Mouse (Mus musculus) activated CD4-positive, CD25-positive, alpha-beta regulatory T cell, adult 4 months (primary cell): ENCODE data around the gene Ube2g1. TPM values are rescaled to one million over a fixed set of nuclear protein-coding genes. Genes with fewer than 3 reads are reported as not detected.
A peak's percentile ranks its signal among the peaks of the same experiment; 100 is the strongest.
"Not testable (repeated sequence)": the region's sequence is repeated elsewhere in the genome, so short reads cannot be mapped to it uniquely, and the experiment has no call there.

Source experiments
- ATAC-seq: one replicate; pipeline ENCODE4 v1.8.0; 2017
- polyA plus RNA-seq, 2 experiments: library from polyadenylated mRNA; unstranded; fragments of 100-300 nt; shearing (Covaris generic); gene quantifications; one replicate each; pipeline ENCODE4 v1.2.1; 2017

The Ube2g1 gene
- polyA plus RNA-seq, 2 experiments from 2014 or later, result 49.6 to 52.2 TPM

- ATAC-seq, result no peak
Measured at GRCm38 (mm10) chr11:72607469-72608070, 487 bp downstream of the Ube2g1 start.

- ATAC-seq, result peak; percentile 65
Measured at GRCm38 (mm10) chr11:72608071-72608679, 1.1 kb downstream of the Ube2g1 start.

GRCm38 (mm10) chr11:72609242-72609641, 2.2 kb downstream of the Ube2g1 start:
- ATAC-seq, result no peak

- ATAC-seq, result not testable (repeated sequence)
Measured at GRCm38 (mm10) chr11:72614336-72614735, 7.3 kb downstream of the Ube2g1 start.

- ATAC-seq, result no peak
Measured at GRCm38 (mm10) chr11:72615931-72616330, 8.8 kb downstream of the Ube2g1 start.

- no peak for ATAC-seq
Measured at GRCm38 (mm10) chr11:72618476-72618875, 11.4 kb downstream of the Ube2g1 start.

- ATAC-seq, result no peak
Measured at GRCm38 (mm10) chr11:72642730-72643129, 35.6 kb downstream of the Ube2g1 start.

GRCm38 (mm10) chr11:72645386-72645785, 38.3 kb downstream of the Ube2g1 start:
- no peak for ATAC-seq

- no peak for ATAC-seq
Measured at GRCm38 (mm10) chr11:72650347-72650746, 43.3 kb downstream of the Ube2g1 start.

GRCm38 (mm10) chr11:72659918-72660317, 52.8 kb downstream of the Ube2g1 start:
- ATAC-seq, result no peak

GRCm38 (mm10) chr11:72660359-72660758, 53.3 kb downstream of the Ube2g1 start:
- no peak for ATAC-seq

GRCm38 (mm10) chr11:72664641-72665040, 57.6 kb downstream of the Ube2g1 start:
- no peak for ATAC-seq

- no peak for ATAC-seq
Measured at GRCm38 (mm10) chr11:72670634-72671033, 63.6 kb downstream of the Ube2g1 start.

- ATAC-seq, result no peak
Measured at GRCm38 (mm10) chr11:72671294-72671988, 64.4 kb downstream of the Ube2g1 start.

- no peak for ATAC-seq
Measured at GRCm38 (mm10) chr11:72672438-72672837, 65.4 kb downstream of the Ube2g1 start.

- ATAC-seq, result no peak
Measured at GRCm38 (mm10) chr11:72675280-72675679, 68.2 kb downstream of the Ube2g1 start.

- no peak for ATAC-seq
Measured at GRCm38 (mm10) chr11:72680726-72681125, 73.6 kb downstream of the Ube2g1 start.

GRCm38 (mm10) chr11:72683402-72683801, 76.3 kb downstream of the Ube2g1 start:
- ATAC-seq, result no peak

- no peak for ATAC-seq
Measured at GRCm38 (mm10) chr11:72686697-72687096, 79.6 kb downstream of the Ube2g1 start.

- ATAC-seq, result no peak
Measured at GRCm38 (mm10) chr11:72688242-72688641, 81.2 kb downstream of the Ube2g1 start.

GRCm38 (mm10) chr11:72689115-72689514, 82.0 kb downstream of the Ube2g1 start:
- ATAC-seq, result no peak

- peak; percentile 98 for ATAC-seq
Measured at GRCm38 (mm10) chr11:72689551-72690510, 82.7 kb downstream of the Ube2g1 start, which contains the start of gene Ankfy1. Ankfy1 (plus strand) TSS chr11:72690006.

GRCm38 (mm10) chr11:72692353-72692752, 85.3 kb downstream of the Ube2g1 start:
- ATAC-seq, result no peak
